Mouse (Mus musculus): ENCODE data around the gene Gpr107. TPM values are rescaled to one million over a fixed set of nuclear protein-coding genes. Genes with fewer than 3 reads are reported as not detected.

Gpr107 gene
- polyA plus RNA-seq, 1 experiment from 2014 or later: 48.3 TPM

DNA sequence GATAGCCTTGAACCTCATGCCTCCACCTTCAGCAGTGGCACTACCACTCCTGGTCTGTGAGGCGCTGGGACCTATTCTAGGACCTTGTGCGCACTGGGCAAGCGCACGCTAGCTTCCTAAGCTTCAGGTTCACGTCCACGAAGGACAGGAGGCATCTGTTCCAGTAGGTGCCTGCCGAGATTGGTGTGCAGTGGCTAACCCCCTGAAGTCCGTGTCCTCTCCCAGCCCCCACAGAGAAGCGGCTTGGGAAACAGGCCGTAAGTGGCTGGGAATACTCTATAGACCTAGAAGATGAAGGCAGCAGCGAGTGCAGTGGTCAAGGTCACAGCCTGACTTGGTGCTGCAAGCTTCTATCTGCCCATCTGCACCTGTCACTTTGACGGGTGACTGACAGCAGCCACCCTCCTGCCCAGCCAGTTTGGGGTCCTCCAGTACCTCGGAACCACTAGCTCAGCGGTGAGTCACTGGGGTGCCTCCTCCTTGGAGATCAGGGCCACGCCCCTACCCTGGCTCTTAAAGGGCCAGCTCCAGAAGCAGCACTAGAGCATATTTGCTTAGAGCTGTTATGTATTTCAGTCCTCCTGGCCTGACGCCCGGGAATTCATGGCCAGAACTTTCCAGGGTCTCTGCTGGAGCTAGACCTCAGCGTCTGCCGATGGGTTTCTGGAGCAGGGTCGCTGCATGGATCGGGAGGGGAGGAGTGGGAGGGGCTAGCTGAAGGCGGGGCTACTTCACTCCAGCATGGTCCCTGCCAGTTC is 106.7 kb downstream of the Gpr107 start:
- Histone ChIP-seq H3K9ac (ENCODE audit: low read depth, low read length) (peak overlapping the region; percentile 57), H3K36me3 (ENCODE audit: control insufficient read depth, insufficient read depth) (no peaks in the 10 kb centered on the region), H3K4me1 (replicated peaks; ENCODE audit: control insufficient read depth, insufficient read depth, low read length) (peaks cover 15% of the 10 kb centered on the region; the same call in 1 of the 2 replicates), H3K9me3 (ENCODE audit: control insufficient read depth) (no peaks in the 10 kb centered on the region), H3K27me3 (replicated peaks; ENCODE audit: control insufficient read depth, insufficient read depth, low read length) (no peaks in the 10 kb centered on the region), H3K4me2 (replicated peaks; ENCODE audit: low read depth) (peak overlapping the region; percentile 86), H3K27ac (ENCODE audit: low read depth, low read length) (no peak overlapping the region), H3K4me3 (ENCODE audit: low read depth, low read length) (peak overlapping the region; percentile 56)
- WGBS: 13% methylated on average over 22 of the region's 22 CpGs
- no peak for TF ChIP-seq CTCF (IDR thresholded peaks at IDR 0.05; ENCODE audit: low read depth)
- peak; percentile 60 for ATAC-seq

DNA sequence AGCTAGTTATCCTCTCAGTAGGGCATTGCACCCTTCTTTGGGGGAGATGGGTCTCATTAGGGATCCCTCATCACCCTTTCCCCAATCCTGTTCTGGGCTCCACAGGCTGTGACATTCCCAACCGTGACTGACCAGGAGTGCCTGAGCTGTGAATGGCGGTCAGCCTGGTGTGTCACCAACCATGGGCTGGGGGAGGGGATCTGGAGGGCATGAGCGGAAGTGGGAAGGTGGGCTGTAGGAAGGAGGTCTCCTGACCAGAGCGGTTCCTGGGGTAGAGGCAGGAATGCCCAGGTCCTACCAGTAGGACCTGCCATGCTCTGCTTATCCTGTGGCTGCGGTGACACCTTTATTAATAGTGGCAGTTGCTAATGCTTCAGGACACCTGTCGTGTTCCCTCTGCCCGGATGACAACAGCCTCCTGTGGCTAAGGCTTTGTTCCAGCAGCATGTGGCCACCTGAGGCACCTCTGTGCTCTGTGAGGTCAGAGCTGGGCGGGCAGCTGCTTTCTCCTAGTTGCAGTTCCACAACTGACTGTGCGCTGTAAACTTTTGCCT is 107.3 kb downstream of the Gpr107 start:
- H3K9me3 ChIP-seq (ENCODE audit: control insufficient read depth): no peaks in the 10 kb centered on the region
- H3K9ac ChIP-seq (ENCODE audit: low read depth, low read length): peak overlapping the region; percentile 57
- H3K27me3 ChIP-seq (replicated peaks; ENCODE audit: control insufficient read depth, insufficient read depth, low read length): no peaks in the 10 kb centered on the region
- 44% methylated on average over 9 of the region's 9 CpGs for WGBS
- H3K4me3 ChIP-seq (ENCODE audit: low read depth, low read length): peak overlapping the region; percentile 56
- H3K27ac ChIP-seq (ENCODE audit: low read depth, low read length): no peak overlapping the region
- no peaks in the 10 kb centered on the region for H3K36me3 ChIP-seq (ENCODE audit: control insufficient read depth, insufficient read depth)
- 0 out of 2 replicates have a peak, but pooled peaks have one; percentile 0 for ATAC-seq
- TF ChIP-seq CTCF (IDR thresholded peaks at IDR 0.05; ENCODE audit: low read depth): no peak
- peaks cover 17% of the 10 kb centered on the region; the same call in 1 of the 2 replicates for H3K4me1 ChIP-seq (replicated peaks; ENCODE audit: control insufficient read depth, insufficient read depth, low read length)
- H3K4me2 ChIP-seq (replicated peaks; ENCODE audit: low read depth): peak overlapping the region; percentile 86

DNA sequence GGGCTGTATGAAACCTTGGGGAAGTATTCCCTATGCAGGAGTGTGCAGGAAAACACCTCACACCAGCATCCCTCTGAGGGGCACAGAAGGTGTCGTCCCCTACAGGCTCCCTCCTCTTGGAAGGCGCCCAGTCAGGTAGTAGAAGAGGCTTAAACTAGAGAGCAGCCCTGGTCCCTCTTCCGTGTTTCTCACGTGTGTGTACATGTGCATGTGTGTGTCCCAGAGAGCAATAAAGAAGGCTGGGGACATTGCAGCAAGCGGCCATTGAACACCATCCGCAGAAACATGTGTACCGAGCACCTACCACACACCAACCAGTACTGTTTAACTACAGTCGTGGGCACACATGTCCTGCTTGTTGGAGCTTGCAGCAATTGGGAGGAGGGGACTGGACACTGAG is 108.4 kb downstream of the Gpr107 start:
- H3K27me3 ChIP-seq (replicated peaks; ENCODE audit: control insufficient read depth, insufficient read depth, low read length): no peaks in the 10 kb centered on the region

DNA sequence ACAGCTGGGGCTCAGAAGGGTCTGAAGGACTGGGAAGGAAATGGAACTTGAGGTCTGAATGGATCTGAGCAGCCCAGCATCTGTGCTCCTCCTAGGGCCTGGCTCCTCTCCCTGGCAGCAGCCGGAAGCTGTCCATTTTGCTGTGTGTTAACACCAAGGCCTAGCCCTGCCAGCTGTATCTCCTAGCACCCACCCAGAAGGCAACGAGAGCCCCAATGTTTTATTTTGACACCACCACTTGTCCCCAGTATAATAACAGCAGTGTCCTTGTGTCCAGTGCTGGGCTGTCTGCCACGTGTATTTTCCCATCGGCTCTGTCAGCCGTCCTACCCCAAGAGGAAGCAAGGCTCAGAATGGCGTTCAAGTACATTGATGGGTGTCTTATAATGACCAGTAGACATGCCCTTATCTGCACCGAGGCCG is 110.9 kb downstream of the Gpr107 start:
- 58% methylated on average over 8 of the region's 8 CpGs for WGBS
- Histone ChIP-seq H3K36me3 (ENCODE audit: control insufficient read depth, insufficient read depth) (no peaks in the 10 kb centered on the region), H3K9ac (ENCODE audit: low read depth, low read length) (no peak overlapping the region), H3K4me3 (ENCODE audit: low read depth, low read length) (no peak overlapping the region), H3K4me2 (replicated peaks; ENCODE audit: low read depth) (no peak overlapping the region), H3K27ac (ENCODE audit: low read depth, low read length) (no peak overlapping the region), H3K27me3 (replicated peaks; ENCODE audit: control insufficient read depth, insufficient read depth, low read length) (no peaks in the 10 kb centered on the region), H3K4me1 (replicated peaks; ENCODE audit: control insufficient read depth, insufficient read depth, low read length) (0 out of 2 replicates have a peak, but pooled peaks cover 10% of the 10 kb centered on the region), H3K9me3 (ENCODE audit: control insufficient read depth) (no peaks in the 10 kb centered on the region)
- no peak for TF ChIP-seq CTCF (IDR thresholded peaks at IDR 0.05; ENCODE audit: low read depth)
- no peak for ATAC-seq

More for the DNA sequence above, 108.4 kb downstream of the Gpr107 start:
- no peak overlapping the region for H3K9ac ChIP-seq (ENCODE audit: low read depth, low read length)
- no peak for TF ChIP-seq CTCF (IDR thresholded peaks at IDR 0.05; ENCODE audit: low read depth)
- H3K9me3 ChIP-seq (ENCODE audit: control insufficient read depth): no peaks in the 10 kb centered on the region
- no peak for ATAC-seq
- H3K4me3 ChIP-seq (ENCODE audit: low read depth, low read length): no peak overlapping the region
- H3K36me3 ChIP-seq (ENCODE audit: control insufficient read depth, insufficient read depth): no peaks in the 10 kb centered on the region
- WGBS: 84% methylated on average over 8 of the region's 8 CpGs
- H3K27ac ChIP-seq (ENCODE audit: low read depth, low read length): no peak overlapping the region
- peaks cover 15% of the 10 kb centered on the region; the same call in 1 of the 2 replicates for H3K4me1 ChIP-seq (replicated peaks; ENCODE audit: control insufficient read depth, insufficient read depth, low read length)
- H3K4me2 ChIP-seq (replicated peaks; ENCODE audit: low read depth): no peak overlapping the region

DNA sequence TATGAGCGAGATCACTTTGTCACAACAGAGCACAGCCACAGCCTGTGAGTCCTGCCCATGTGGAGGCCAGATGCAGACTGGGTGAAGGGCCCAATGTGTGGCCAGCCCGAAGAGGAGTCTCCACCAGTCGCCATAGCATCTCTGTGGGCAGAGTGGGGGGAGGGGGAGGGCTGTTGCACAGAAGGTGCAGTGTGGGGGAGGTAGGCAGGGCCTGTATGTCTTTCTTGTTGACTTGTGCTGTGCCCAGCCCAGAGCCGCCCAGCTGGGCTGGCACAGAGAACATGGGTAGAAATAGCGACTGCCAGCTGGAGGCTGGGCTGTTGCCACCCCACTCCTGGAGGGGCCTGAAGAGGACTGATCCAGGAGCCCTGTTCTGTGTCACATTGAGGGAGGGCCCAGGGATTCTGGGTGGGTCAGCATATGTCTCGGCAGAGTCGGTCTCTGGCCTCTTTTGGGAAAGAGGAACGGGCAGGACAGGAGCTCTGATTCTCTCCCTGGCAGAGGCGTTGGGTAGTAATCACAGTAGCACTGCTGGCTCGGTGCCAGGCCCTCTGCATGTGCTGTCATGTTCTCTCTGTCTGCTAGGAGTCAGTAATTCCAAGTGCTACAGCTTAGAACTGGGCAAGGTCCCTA is 111.7 kb downstream of the Gpr107 start:
- no peak overlapping the region for H3K9ac ChIP-seq (ENCODE audit: low read depth, low read length)
- H3K4me3 ChIP-seq (ENCODE audit: low read depth, low read length): no peak overlapping the region
- 0 out of 2 replicates have a peak, but pooled peaks have one; percentile 9 for ATAC-seq
- no peak overlapping the region for H3K4me2 ChIP-seq (replicated peaks; ENCODE audit: low read depth)
- WGBS: 42% methylated on average over 10 of the region's 10 CpGs
- no peak; the same call in 1 of the 2 replicates for TF ChIP-seq CTCF (IDR thresholded peaks at IDR 0.05; ENCODE audit: low read depth)
- H3K9me3 ChIP-seq (ENCODE audit: control insufficient read depth): no peaks in the 10 kb centered on the region
- no peaks in the 10 kb centered on the region for H3K36me3 ChIP-seq (ENCODE audit: control insufficient read depth, insufficient read depth)
- H3K4me1 ChIP-seq (replicated peaks; ENCODE audit: control insufficient read depth, insufficient read depth, low read length): 0 out of 2 replicates have a peak, but pooled peaks cover 5% of the 10 kb centered on the region
- H3K27me3 ChIP-seq (replicated peaks; ENCODE audit: control insufficient read depth, insufficient read depth, low read length): no peaks in the 10 kb centered on the region
- no peak overlapping the region for H3K27ac ChIP-seq (ENCODE audit: low read depth, low read length)

DNA sequence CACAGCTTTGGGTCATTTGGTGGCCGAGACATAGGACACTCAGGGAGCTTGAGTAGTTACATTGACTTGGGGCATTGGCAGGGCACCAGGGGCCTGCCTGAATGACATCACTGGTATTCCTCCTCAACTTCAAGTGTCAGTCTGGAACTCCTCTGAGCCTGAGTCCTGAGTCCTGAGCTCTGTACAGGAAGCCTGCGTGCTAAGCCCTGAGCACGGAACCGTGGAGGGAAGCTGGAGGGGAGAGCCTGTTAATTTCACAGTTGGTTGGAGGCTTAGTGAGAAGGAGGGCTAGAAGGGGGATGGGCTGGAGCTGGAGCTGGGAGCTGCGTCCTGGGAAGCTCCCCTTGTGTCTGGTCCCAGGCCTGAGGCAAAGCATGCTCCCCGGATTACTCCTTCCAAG is 115.3 kb downstream of the Gpr107 start:
- ATAC-seq: no peak
- no peak overlapping the region for H3K4me3 ChIP-seq (ENCODE audit: low read depth, low read length)
- WGBS: 58% methylated on average over 6 of the region's 6 CpGs
- no peak overlapping the region for H3K4me2 ChIP-seq (replicated peaks; ENCODE audit: low read depth)
- H3K9me3 ChIP-seq (ENCODE audit: control insufficient read depth): no peaks in the 10 kb centered on the region
- H3K36me3 ChIP-seq (ENCODE audit: control insufficient read depth, insufficient read depth): no peaks in the 10 kb centered on the region
- H3K4me1 ChIP-seq (replicated peaks; ENCODE audit: control insufficient read depth, insufficient read depth, low read length): 0 out of 2 replicates have a peak, but pooled peaks cover 5% of the 10 kb centered on the region
- TF ChIP-seq CTCF (IDR thresholded peaks at IDR 0.05; ENCODE audit: low read depth): no peak
- no peaks in the 10 kb centered on the region for H3K27me3 ChIP-seq (replicated peaks; ENCODE audit: control insufficient read depth, insufficient read depth, low read length)
- H3K27ac ChIP-seq (ENCODE audit: low read depth, low read length): no peak overlapping the region
- H3K9ac ChIP-seq (ENCODE audit: low read depth, low read length): no peak overlapping the region

Other genes starting within 250 kb of the Gpr107 start
- 2.8 and 3.6 TPM in 2 replicates for gene Ptges, start 222.5 kb upstream of the Gpr107 start, polyA plus RNA-seq (2015; fragmentation: Nextera tagmentation; extraction: Ambion mirVana)
- gene Tor1b, start 199.4 kb upstream of the Gpr107 start, polyA plus RNA-seq (2015; fragmentation: Nextera tagmentation; extraction: Ambion mirVana): 13.3 and 14.6 TPM in 2 replicates
- gene Tor1a, start 184.4 kb upstream of the Gpr107 start, polyA plus RNA-seq (2015; fragmentation: Nextera tagmentation; extraction: Ambion mirVana): 90.3 and 95.4 TPM in 2 replicates
- gene BC005624, start 170.1 kb upstream of the Gpr107 start, polyA plus RNA-seq (2015; fragmentation: Nextera tagmentation; extraction: Ambion mirVana): 28.2 and 29.3 TPM in 2 replicates
- 4.0 and 5.2 TPM in 2 replicates for gene Usp20, start 170.0 kb upstream of the Gpr107 start, polyA plus RNA-seq (2015; fragmentation: Nextera tagmentation; extraction: Ambion mirVana)
- gene Fnbp1, start 10.3 kb upstream of the Gpr107 start, polyA plus RNA-seq (2015; fragmentation: Nextera tagmentation; extraction: Ambion mirVana): 10.4 and 11.8 TPM in 2 replicates
- gene Ncs1, start 93.5 kb downstream of the Gpr107 start, polyA plus RNA-seq (2015; fragmentation: Nextera tagmentation; extraction: Ambion mirVana): 8.4 and 8.5 TPM in 2 replicates
- 5.5 and 8.1 TPM in 2 replicates for gene Hmcn2, start 162.1 kb downstream of the Gpr107 start, polyA plus RNA-seq (2015; fragmentation: Nextera tagmentation; extraction: Ambion mirVana)

All from intestine, postnatal 0 days (tissue).